Comparison of ENCODE assay signal across 22 mouse cellular contexts in the genomic region with DNA sequence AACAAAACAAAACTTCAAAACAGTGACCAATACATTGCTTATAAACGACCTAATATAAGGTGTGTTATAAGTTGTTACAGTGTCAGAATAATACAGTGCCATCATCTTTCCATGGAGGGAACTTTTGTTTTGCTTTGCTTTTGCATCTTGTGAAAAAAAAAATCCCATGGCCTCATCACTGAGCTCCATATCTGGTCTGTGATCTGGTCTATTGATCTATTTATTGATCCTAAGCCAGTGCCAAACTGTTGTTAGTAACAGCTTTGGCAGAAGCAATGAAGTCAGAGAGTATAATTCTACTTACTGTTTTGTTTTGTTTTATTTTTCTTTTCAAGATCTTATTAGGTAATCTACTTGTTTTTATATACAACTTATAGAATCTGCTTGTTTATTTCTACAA. TPM values are rescaled to one million over a fixed set of nuclear protein-coding genes. Genes with fewer than 3 reads are reported as not detected.
DNase-seq lines count a peak whose midpoint lies in the region; ATAC-seq and TF ChIP-seq lines count a peak whose summit lies in the region.
"Had no signal": no experiment of that assay in that cellular context is flagged by ENCODE, and none has a peak within 500 bp of the region (broad histone marks: within the 10 kb centered on the region; RNA-seq: fewer than 3 reads in every experiment).

No protein-coding gene starts in this region.

- TF ChIP-seq EP300 in liver, postnatal 0 days (IDR thresholded peaks at IDR 0.05; ENCODE audit: low read depth), result no peak

- DNase-seq in liver, adult 2 months (ENCODE audit: extremely low read depth, low read depth, low spot score), result peak; percentile 94
- DNase-seq in liver, result no peak
- DNase-seq in liver, postnatal 0 days, result no peak
- no peak for DNase-seq in liver, embryonic 11.5 days (ENCODE audit: low spot score)
- DNase-seq: adrenal gland, adult 2 months; adrenal gland, adult 8-10 months; adrenal gland, postnatal 10 days; adrenal gland, postnatal 14 days; adrenal gland, postnatal 25 days; adrenal gland, postnatal 36 days; B cell, adult 2 months; cerebellum, adult 11 months; cerebellum, adult 11-12 months; cerebellum, adult 18-20 months had no signal

- ATAC-seq in liver, embryonic 16.5 days (ENCODE audit: low read depth), result 0 out of 2 replicates have a peak, but pooled peaks have one; percentile 49
- no peak for ATAC-seq in liver, embryonic 12.5 days
- ATAC-seq in liver, postnatal 0 days, result peak; percentile 50; the same call in 1 of the 2 replicates
- ATAC-seq in liver, embryonic 11.5 days (replicated peaks; ENCODE audit: low FRiP score), result no peak
- ATAC-seq: activated CD4-positive, CD25-positive, alpha-beta regulatory T cell, adult 4 months; CD4-positive, CD25-positive, alpha-beta regulatory T cell, adult 4 months; Patski had no signal

- 21% methylated on average over 1 of the region's 1 CpGs for WGBS in liver, adult 2 months
- WGBS in liver, embryonic 16.5 days (ENCODE audit: insufficient replicate concordance), result 22% methylated on average over 1 of the region's 1 CpGs
- 38% methylated on average over 1 of the region's 1 CpGs for WGBS in liver, embryonic 12.5 days (ENCODE audit: insufficient replicate concordance)
- WGBS in liver, postnatal 0 days (ENCODE audit: insufficient replicate concordance), result 32% methylated on average over 1 of the region's 1 CpGs
- 46% methylated on average over 1 of the region's 1 CpGs for WGBS in liver, embryonic 11.5 days

- no peak overlapping the region for H3K9ac ChIP-seq in liver, adult 2 months (ENCODE audit: low read depth, low read length)
- no peak overlapping the region for H3K9ac ChIP-seq in liver, embryonic 16.5 days (ENCODE audit: low read depth, low read length)
- H3K9ac ChIP-seq in liver, embryonic 12.5 days, result no peak overlapping the region
- H3K9ac ChIP-seq in liver, postnatal 0 days (replicated peaks), result no peak overlapping the region
- H3K9ac ChIP-seq in liver, embryonic 11.5 days (ENCODE audit: low read depth, low read length), result no peak overlapping the region

- H3K27me3 ChIP-seq in liver, adult 2 months (ENCODE audit: control insufficient read depth, insufficient read depth, low read length), result no peaks in the 10 kb centered on the region
- H3K27me3 ChIP-seq in liver, embryonic 16.5 days (ENCODE audit: control insufficient read depth, insufficient read depth, low read depth, low read length), result peaks cover 6% of the 10 kb centered on the region
- H3K27me3 ChIP-seq in liver, embryonic 12.5 days (replicated peaks), result peaks cover 22% of the 10 kb centered on the region
- peaks cover 5% of the 10 kb centered on the region; the same call in 1 of the 2 replicates for H3K27me3 ChIP-seq in liver, postnatal 0 days (ENCODE audit: insufficient read depth, low read length)
- H3K27me3 ChIP-seq in liver, embryonic 11.5 days (replicated peaks; ENCODE audit: control insufficient read depth, insufficient read depth, low read length), result peaks cover 10% of the 10 kb centered on the region
- H3K27me3 ChIP-seq: CH12.LX, Patski had no signal

- H3K4me2 ChIP-seq in liver, embryonic 16.5 days (ENCODE audit: low read depth, low read length), result no peak overlapping the region
- no peak overlapping the region for H3K4me2 ChIP-seq in liver, embryonic 12.5 days
- no peak overlapping the region for H3K4me2 ChIP-seq in liver, postnatal 0 days (ENCODE audit: low read depth, low read length)
- H3K4me2 ChIP-seq in liver, embryonic 11.5 days, result no peak overlapping the region

- TF ChIP-seq CTCF in liver, adult 2 months (IDR thresholded peaks at IDR 0.05; ENCODE audit: low read depth, low read length), result no peak
- no peak for TF ChIP-seq CTCF in liver, postnatal 0 days (IDR thresholded peaks at IDR 0.05; ENCODE audit: low read depth)

- H3K4me3 ChIP-seq in liver, adult 2 months (ENCODE audit: insufficient read depth, low read depth, low read length), result no peak overlapping the region
- no peak overlapping the region for H3K4me3 ChIP-seq in liver, embryonic 16.5 days (ENCODE audit: low read depth, low read length)
- H3K4me3 ChIP-seq in liver, embryonic 12.5 days, result no peak overlapping the region
- no peak overlapping the region for H3K4me3 ChIP-seq in liver, postnatal 0 days (ENCODE audit: low read depth, low read length)
- no peak overlapping the region for H3K4me3 ChIP-seq in liver, embryonic 11.5 days (ENCODE audit: low read depth, low read length)

- peaks cover 17% of the 10 kb centered on the region for H3K4me1 ChIP-seq in liver, adult 2 months (ENCODE audit: control insufficient read depth, insufficient read depth, low read length)
- no peaks in the 10 kb centered on the region for H3K4me1 ChIP-seq in liver, embryonic 16.5 days (ENCODE audit: control insufficient read depth, low read depth, low read length)
- H3K4me1 ChIP-seq in liver, embryonic 12.5 days, result no peaks in the 10 kb centered on the region
- H3K4me1 ChIP-seq in liver, postnatal 0 days (ENCODE audit: insufficient read depth), result peaks cover 5% of the 10 kb centered on the region; the same call in 1 of the 2 replicates
- no peaks in the 10 kb centered on the region for H3K4me1 ChIP-seq in liver, embryonic 11.5 days (replicated peaks; ENCODE audit: control insufficient read depth, insufficient read depth, low read length)

- no peaks in the 10 kb centered on the region for H3K9me3 ChIP-seq in liver, embryonic 16.5 days (replicated peaks; ENCODE audit: control insufficient read depth, low read length)
- no peaks in the 10 kb centered on the region for H3K9me3 ChIP-seq in liver, embryonic 12.5 days (replicated peaks)
- no peaks in the 10 kb centered on the region for H3K9me3 ChIP-seq in liver, postnatal 0 days (ENCODE audit: low read length)
- no peaks in the 10 kb centered on the region for H3K9me3 ChIP-seq in liver, embryonic 11.5 days (ENCODE audit: control insufficient read depth, low read length)
- H3K9me3 ChIP-seq: G1E had no signal

- TF ChIP-seq POLR2A in liver, adult 2 months (IDR thresholded peaks at IDR 0.05; ENCODE audit: extremely low read depth, insufficient read depth, low read length), result no peak

- H3K79me2 ChIP-seq in liver, adult 2 months (ENCODE audit: control insufficient read depth, insufficient read depth, low read length), result no peaks in the 10 kb centered on the region

- H3K27ac ChIP-seq in liver, adult 2 months (replicated peaks; ENCODE audit: insufficient read depth, low read depth, low read length), result no peak overlapping the region
- no peak overlapping the region for H3K27ac ChIP-seq in liver, embryonic 16.5 days (ENCODE audit: low read length)
- no peak overlapping the region for H3K27ac ChIP-seq in liver, embryonic 12.5 days
- peak overlapping the region; percentile 53 for H3K27ac ChIP-seq in liver, postnatal 0 days (ENCODE audit: low read depth)
- no peak overlapping the region for H3K27ac ChIP-seq in liver, embryonic 11.5 days (ENCODE audit: low read depth, low read length)

- H3K36me3 ChIP-seq in liver, adult 2 months (ENCODE audit: control insufficient read depth, insufficient read depth, low read length), result no peaks in the 10 kb centered on the region
- H3K36me3 ChIP-seq in liver, embryonic 16.5 days (ENCODE audit: control insufficient read depth, insufficient read depth), result no peaks in the 10 kb centered on the region
- no peaks in the 10 kb centered on the region for H3K36me3 ChIP-seq in liver, embryonic 12.5 days
- H3K36me3 ChIP-seq in liver, postnatal 0 days (replicated peaks; ENCODE audit: insufficient read depth, low read length), result no peaks in the 10 kb centered on the region
- H3K36me3 ChIP-seq in liver, embryonic 11.5 days (ENCODE audit: control insufficient read depth, insufficient read depth, low read length), result no peaks in the 10 kb centered on the region
- H3K36me3 ChIP-seq: G1E had no signal

RNA-seq across cellular contexts. Expression of gene Fst, which starts 6.6 kb away (rescaled TPM):
- 0.92 and 1.9 TPM in 2 replicates for total RNA-seq in liver, adult 2 months (2014; rRNA removed)
- polyA plus RNA-seq in liver, adult 2 months (2012; rRNA removed), result 0.45 and 1.3 TPM in 2 replicates
- polyA plus RNA-seq in liver, embryonic 16.5 days (2015; fragmentation: Nextera tagmentation; extraction: Ambion mirVana), result 3.6 and 4.3 TPM in 2 replicates
- 7.4 and 8.3 TPM in 2 replicates for polyA plus RNA-seq in liver, embryonic 12.5 days (2016; fragmentation: Nextera tagmentation; extraction: Ambion mirVana)
- polyA plus RNA-seq in liver, postnatal 0 days (2015; fragmentation: Nextera tagmentation; extraction: Ambion mirVana), result 6.4 and 9.2 TPM in 2 replicates
- 16.5 and 19.5 TPM in 2 replicates for polyA plus RNA-seq in liver, embryonic 11.5 days (2014; fragmentation: Nextera tagmentation; extraction: Ambion mirVana)
- total RNA-seq: CH12.LX, MEL had no signal
- polyA plus RNA-seq: G1E had no signal

Comparison
In these comparisons a context has a peak if more than half of its experiments do, and no peak if none do; other contexts are left out.
1. ATAC-seq: peak in liver, embryonic 16.5 days (single experiment) and liver, postnatal 0 days (single experiment); none in liver, embryonic 12.5 days (single experiment) and liver, embryonic 11.5 days (single experiment).